Mouse (Mus musculus) layer of hippocampus, adult 8-10 months (tissue): ENCODE measurements around the gene Tigar. TPM values are rescaled to one million over a fixed set of nuclear protein-coding genes. Genes with fewer than 3 reads are reported as not detected.

Experiments
- DNase-seq, 2 experiments: peaks; one replicate each; pipeline ENCODE4 v3.0.0; 2022; ENCODE audit warnings: low spot score in 2 of 2
- total RNA-seq, 4 experiments: library from RNA; stranded (reverse); gene quantifications; 2 replicates each; pipeline ENCODE4 v1.2.4; 2022

Gene Tigar
- total RNA-seq, 4 experiments from 2014 or later = 24.8 to 31.6 (median 26.7) TPM

DNA sequence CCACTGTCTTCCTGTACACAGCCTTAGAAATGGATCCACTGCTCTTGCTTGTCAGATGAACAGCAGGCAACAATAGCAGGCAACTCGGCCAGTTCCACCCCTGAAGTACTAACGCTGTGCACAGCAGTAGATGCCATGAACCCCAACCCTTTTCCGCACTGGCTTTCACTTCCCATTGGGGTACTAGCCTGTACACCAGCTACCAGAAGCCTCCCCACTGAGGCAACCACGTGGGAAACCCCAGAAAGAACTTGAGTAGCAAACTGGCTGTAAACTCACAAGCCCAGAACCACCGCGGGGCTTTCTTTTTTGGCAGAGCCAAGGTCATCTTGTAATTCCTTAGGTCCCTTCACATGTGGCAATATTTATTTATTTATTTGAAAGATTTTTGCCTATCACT is 27.5 kb downstream of the Tigar start:
- no peak for DNase-seq

DNA sequence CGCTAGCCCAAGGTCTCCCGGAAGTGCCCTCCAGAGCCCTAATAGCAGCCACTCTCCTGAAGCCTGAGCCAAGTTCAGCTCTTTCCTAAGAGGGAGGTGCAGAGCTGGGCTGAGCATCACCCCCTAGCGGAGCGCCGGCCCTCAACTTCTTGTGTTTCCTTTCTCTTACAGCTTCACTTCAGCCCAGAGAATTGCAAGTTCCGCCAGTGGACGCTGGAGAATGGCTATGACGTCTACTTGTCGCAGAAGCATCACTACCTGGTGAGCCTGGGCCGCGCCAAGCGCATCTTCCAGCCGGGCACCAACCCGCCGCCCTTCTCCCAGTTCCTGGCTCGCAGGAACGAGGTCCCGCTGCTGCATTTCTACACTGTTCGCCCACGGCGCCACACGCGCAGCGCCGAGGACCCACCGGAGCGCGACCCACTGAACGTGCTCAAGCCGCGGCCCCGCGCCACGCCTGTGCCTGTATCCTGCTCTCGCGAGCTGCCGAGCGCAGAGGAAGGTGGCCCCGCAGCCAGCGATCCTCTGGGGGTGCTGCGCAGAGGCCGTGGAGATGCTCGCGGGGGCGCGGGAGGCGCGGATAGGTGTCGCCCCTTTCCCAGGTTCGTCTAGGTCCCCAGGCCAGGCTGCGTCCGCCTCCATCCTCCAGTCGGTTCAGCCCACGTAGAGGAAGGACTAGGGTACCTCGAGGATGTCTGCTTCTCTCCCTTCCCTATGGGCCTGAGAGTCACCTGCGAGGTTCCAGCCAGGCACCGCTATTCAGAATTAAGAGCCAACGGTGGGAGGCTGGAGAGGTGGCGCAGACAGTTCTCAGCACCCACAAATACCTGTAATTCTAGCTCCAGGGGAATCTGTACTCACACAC is 29.3 kb downstream of the Tigar start:
- DNase-seq = peak; percentile 67 to 74

DNA sequence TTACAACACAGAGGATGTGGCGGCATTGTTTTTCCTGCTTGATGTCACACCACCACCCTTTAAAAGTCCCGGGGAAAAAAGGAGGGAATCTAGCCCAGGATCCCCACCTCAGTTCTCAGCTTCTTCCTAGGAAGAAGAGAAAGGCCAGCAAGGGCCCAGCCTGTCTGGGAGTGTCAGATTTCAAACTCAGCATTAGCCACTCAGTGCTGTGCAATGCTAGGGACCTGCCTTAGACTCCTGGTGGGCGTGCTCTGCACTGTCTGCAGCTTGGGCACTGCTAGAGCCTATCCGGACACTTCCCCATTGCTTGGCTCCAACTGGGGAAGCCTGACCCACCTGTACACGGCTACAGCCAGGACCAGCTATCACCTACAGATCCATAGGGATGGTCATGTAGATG is 36.5 kb downstream of the Tigar start, which contains the start of gene Fgf23:
Gene Fgf23, plus strand, starts transcription at position 86 of the 400 bp plus-strand sequence.
- DNase-seq = no peak

DNA sequence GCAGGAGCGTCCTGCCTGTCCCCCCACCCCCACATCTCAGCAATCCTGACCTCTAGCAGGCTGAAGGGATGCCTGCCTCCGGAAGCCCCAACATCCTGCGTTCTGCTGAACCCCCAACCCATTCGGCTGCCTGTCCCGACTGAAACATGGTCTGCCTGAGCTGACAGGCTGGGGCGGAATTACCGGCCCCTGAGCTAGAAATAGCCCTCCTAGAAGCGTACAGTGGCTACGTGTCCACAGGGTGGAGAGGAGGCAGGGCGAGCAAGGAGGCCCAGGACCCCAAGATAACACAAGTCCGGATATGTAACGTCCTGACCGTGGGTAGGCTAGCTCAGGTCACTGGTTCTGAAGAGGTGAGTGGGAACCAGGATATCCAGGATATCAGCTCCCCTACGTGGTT is 44.5 kb downstream of the Tigar start:
- DNase-seq = no peak

DNA sequence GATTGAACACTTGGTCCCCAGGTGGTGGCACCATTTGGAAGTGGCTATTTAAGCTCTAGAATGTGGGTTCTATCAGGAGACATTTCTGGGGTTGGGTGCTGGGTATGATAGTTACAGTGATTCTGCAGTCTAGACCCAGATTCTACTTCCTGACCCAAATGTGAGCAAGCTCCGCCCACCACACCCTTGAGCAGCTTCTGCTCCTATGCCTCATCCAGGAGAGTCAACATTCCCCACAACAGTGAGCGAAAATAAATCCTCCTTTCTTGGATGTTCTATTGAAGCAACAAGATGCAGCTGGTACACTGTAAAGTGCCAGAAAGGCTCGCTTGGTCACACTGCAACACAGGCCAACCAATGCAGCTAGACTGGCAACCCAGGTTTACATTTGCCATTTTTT is 45.4 kb downstream of the Tigar start:
- no peak for DNase-seq

DNA sequence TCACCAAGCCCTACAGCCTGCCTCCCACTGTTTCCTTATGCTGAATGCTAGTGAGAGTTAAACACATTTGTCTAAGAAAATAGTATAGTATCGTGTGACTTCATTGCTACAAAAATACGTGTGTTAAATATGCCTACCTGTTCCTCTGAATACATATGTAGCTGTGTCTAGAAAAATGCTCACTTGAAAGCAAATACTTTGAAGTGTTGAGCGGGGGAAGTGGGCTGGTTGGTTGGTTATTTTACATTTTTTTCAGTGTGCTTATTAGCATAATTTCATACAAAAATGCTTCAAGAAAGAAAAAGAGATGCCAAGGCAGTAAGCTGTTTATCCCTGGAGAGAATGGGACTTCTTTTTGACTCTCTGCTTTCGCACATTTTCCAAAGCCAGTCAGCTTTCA is 49.4 kb downstream of the Tigar start:
- no peak for DNase-seq

DNA sequence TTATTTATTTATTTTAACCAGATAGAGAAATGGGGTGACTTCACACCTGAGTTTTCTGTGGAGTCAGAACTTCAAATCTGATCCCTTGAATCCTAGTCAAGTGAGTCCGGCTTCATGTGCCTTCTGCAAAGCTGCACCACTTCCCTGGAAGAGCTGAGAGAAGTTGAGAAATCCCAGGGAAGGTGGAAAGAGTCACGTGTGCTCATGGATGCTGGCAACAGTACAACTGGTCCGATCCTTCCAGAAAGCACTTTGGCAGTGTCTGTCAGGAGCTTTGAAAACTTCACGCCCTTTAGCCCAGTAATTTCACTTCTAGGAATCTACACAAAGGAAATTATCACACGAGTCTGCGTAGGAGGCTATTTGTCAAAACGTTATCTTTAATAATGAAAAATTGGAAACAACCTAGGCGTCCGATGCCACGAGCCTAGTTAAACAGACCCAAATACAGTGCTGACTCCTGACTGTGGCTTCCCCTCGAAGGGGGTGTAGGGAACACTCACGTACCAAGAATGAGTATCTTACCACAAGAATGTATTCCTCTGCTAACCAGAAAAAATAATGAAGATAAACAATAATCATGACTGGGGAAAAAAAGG is 52.3 kb downstream of the Tigar start:
- no peak for DNase-seq

DNA sequence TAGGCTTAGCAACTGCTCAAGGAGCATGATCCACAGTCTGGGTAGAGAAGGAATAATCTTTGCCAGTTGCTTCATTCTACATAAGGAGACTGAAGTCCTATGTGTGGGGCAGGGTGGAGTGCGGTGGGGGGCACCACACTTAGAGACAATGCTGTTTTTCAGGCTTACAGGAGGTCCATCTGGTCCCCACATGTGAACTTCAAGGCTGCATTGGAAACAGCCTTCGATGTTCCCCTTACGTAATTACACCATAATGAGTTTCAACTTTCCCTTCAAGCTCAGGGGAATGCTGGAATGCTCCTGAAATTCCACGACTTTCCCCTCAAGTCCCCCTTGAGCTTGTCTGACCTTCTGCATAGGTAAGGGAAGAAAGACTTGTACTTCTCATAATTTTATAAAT is 58.5 kb downstream of the Tigar start:
- DNase-seq = no peak

DNA sequence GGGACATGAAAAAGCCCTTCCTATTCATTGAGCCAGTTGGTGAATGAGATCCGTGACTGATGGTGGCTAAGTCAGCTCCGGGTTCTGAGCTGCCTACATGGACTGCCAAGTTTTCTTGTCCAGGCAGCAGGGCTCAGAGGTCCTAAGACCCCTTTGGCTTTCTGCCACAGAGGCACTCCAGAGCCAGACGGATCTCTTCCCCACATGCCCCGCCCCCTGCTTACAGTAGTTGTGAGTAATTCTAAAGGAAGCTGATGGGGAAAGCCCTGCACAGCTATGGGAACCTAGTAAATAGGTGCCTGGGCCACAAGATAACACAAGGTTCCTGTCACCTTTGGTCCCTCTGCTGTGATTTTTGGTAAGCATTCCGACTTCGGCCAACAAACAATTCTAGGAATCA is 64.4 kb downstream of the Tigar start:
- DNase-seq = no peak

Other genes with a start within 250 kb of the Tigar start
- 1 to 10 TPM in 1 of 4 experiments, under 1 TPM in 2, not detected in 1; 0.19 to 1.0 (median 0.45) TPM for gene Dyrk4, start 187.7 kb downstream of the Tigar start, total RNA-seq
- 1 to 10 TPM; 1.4 to 3.9 (median 2.7) TPM for gene Rad51ap1, start 170.0 kb downstream of the Tigar start, total RNA-seq
- 10 to 100 TPM; 43.4 to 49.3 (median 46.7) TPM for gene D6Wsu163e, start 169.6 kb downstream of the Tigar start, total RNA-seq
- not detected for gene Fgf6, start 94.0 kb downstream of the Tigar start, total RNA-seq
- gene Fgf23, start 36.7 kb downstream of the Tigar start, total RNA-seq = under 1 TPM in 2 of 4 experiments, not detected in 2; 0.36 to 0.43 TPM
- 100 to 1,000 TPM in 3 of 4 experiments, 10 to 100 TPM in 1; 99.8 to 130 (median 120) TPM for gene Ccnd2, start 42.6 kb upstream of the Tigar start, total RNA-seq